Mouse (Mus musculus): ENCODE results near the gene Fuca1. TPM values are rescaled to one million over a fixed set of nuclear protein-coding genes. Genes with fewer than 3 reads are reported as not detected.

The Fuca1 gene
- total and polyA plus RNA-seq, 3 experiments: 32.6 to 77.6 (median 66.5) TPM

- peaks cover 2% of the 10 kb centered on the region for H3K9me3 ChIP-seq (replicated peaks; ENCODE audit: low read length)
- H3K4me2 ChIP-seq (ENCODE audit: insufficient read depth, low read depth, poor library complexity, severe bottlenecking): no peak overlapping the region
- H3K79me2 ChIP-seq (replicated peaks; ENCODE audit: control insufficient read depth, extremely low read depth, insufficient read depth, poor library complexity, severe bottlenecking): no peaks in the 10 kb centered on the region
- H3K9ac ChIP-seq (ENCODE audit: insufficient read depth, low read depth): no peak overlapping the region
- no peak overlapping the region for H3K27ac ChIP-seq (ENCODE audit: insufficient read depth, low read depth)
- no peaks in the 10 kb centered on the region for H3K36me3 ChIP-seq (replicated peaks in 1 of 2; ENCODE audit: control insufficient read depth in 1 of 2, insufficient read depth in 1 of 2, low read length in 1 of 2)
- dilution Hi-C loops (cut with MboI; ENCODE audit: extremely low pct_ligation_motif_present, extremely low pct_unique_long_range_greater_than_20kb, low sequenced_read_pairs): no loop called here
- TF ChIP-seq ZKSCAN1 (IDR thresholded peaks at IDR 0.05; ENCODE audit: borderline replicate concordance, low read depth, low read length): no peak
- no peak for TF ChIP-seq MAFK (IDR thresholded peaks at IDR 0.05; ENCODE audit: insufficient replicate concordance, low read length)
- peaks cover 20 to 40% of the 10 kb centered on the region in 2 experiments for H3K4me1 ChIP-seq (ENCODE audit: control insufficient read depth in 1 of 2, insufficient read depth in 2 of 2)
- no peak overlapping the region for H3K4me3 ChIP-seq (replicated peaks in 1 of 3; ENCODE audit: low read depth in 2 of 3, low read length in 2 of 3, poor library complexity in 1 of 3)
- no peaks in the 10 kb centered on the region for H3K27me3 ChIP-seq (replicated peaks)
- DNase-seq (ENCODE audit: extremely low read depth): no peak
- in situ Hi-C loops (cut with MboI; ENCODE audit: low pct_ligation_motif_present, low pct_unique_long_range_greater_than_20kb, low sequenced_read_pairs): loop anchor here (10.0 kb wide), 1 partner anchor 55 kb away; the partner anchor contains the start of gene Hmgcl
These were observed 31.2 kb upstream of the Fuca1 start for GRCm38 (mm10) chr4:135889146-135889883.

DNA sequence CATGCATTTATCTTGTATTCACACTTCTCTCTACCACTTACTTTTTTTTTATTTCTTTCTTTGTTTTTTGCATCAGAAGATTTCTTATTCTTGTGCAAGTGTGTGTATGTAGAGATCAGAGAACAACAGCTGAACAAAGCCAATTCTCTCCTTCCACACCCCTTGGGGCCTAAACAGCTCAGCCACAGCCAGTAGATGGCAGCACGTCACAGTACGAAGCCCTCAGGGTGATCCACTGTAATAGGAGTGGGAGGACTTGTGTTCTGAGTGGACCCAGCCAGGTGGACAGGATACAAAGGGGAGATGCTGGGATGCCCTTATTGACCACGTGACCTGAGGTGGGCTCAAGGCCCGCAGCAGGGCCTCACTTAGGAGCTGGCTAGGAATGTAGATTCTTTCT lies 30.7 kb upstream of the Fuca1 start:
- no peaks in the 10 kb centered on the region for H3K36me3 ChIP-seq (replicated peaks in 1 of 2; ENCODE audit: control insufficient read depth in 1 of 2, insufficient read depth in 1 of 2, low read length in 1 of 2)
- no peak overlapping the region for H3K27ac ChIP-seq (ENCODE audit: insufficient read depth, low read depth)
- dilution Hi-C loops (cut with MboI; ENCODE audit: extremely low pct_ligation_motif_present, extremely low pct_unique_long_range_greater_than_20kb, low sequenced_read_pairs) (no loop called here), in situ Hi-C loops (cut with MboI; ENCODE audit: low pct_ligation_motif_present, low pct_unique_long_range_greater_than_20kb, low sequenced_read_pairs) (loop anchor here (10.0 kb wide), 1 partner anchor 55 kb away; the partner anchor contains the start of gene Hmgcl)
- TF ChIP-seq SMC3 (IDR thresholded peaks at IDR 0.05; ENCODE audit: low read depth, low read length): peak; percentile 96
- TF ChIP-seq USF1 (IDR thresholded peaks at IDR 0.05; ENCODE audit: low read depth, low read length): peak; percentile 23; the same call in 1 of the 2 replicates
- peak; percentile 55 to 96 for TF ChIP-seq CTCF (conservative IDR thresholded peaks at IDR 0.05 in 1 of 2, IDR thresholded peaks at IDR 0.05 in 1 of 2; ENCODE audit: low read depth in 2 of 2, low read length in 2 of 2)
- no peak for TF ChIP-seq SIN3A (IDR thresholded peaks at IDR 0.05; ENCODE audit: low read length)
- peak; percentile 70 for TF ChIP-seq ZC3H11A (IDR thresholded peaks at IDR 0.05; ENCODE audit: low read depth, low read length)
- no peak for TF ChIP-seq POLR2A (IDR thresholded peaks at IDR 0.05; ENCODE audit: low read depth, low read length)
- TF ChIP-seq RAD21 (IDR thresholded peaks at IDR 0.05; ENCODE audit: low read depth, low read length): peak; percentile 93
- TF ChIP-seq ELF1 (IDR thresholded peaks at IDR 0.05; ENCODE audit: low read depth, low read length): peak; percentile 32; the same call in 1 of the 2 replicates
- no peak overlapping the region for H3K4me3 ChIP-seq (replicated peaks in 1 of 3; ENCODE audit: low read depth in 2 of 3, low read length in 2 of 3, poor library complexity in 1 of 3)
- no peak overlapping the region for H3K9ac ChIP-seq (ENCODE audit: insufficient read depth, low read depth)
- no peak overlapping the region for H3K4me2 ChIP-seq (ENCODE audit: insufficient read depth, low read depth, poor library complexity, severe bottlenecking)
- no peaks in the 10 kb centered on the region for H3K27me3 ChIP-seq (replicated peaks)
- no peaks in the 10 kb centered on the region for H3K79me2 ChIP-seq (replicated peaks; ENCODE audit: control insufficient read depth, extremely low read depth, insufficient read depth, poor library complexity, severe bottlenecking)
- peaks cover 2% of the 10 kb centered on the region for H3K9me3 ChIP-seq (replicated peaks; ENCODE audit: low read length)
- DNase-seq (ENCODE audit: extremely low read depth): peak; percentile 75
- H3K4me1 ChIP-seq (ENCODE audit: control insufficient read depth in 1 of 2, insufficient read depth in 2 of 2): peaks cover 24 to 40% of the 10 kb centered on the region in 2 experiments

- H3K79me2 ChIP-seq (replicated peaks; ENCODE audit: control insufficient read depth, extremely low read depth, insufficient read depth, poor library complexity, severe bottlenecking): no peaks in the 10 kb centered on the region
- in situ Hi-C loops (cut with MboI; ENCODE audit: low pct_ligation_motif_present, low pct_unique_long_range_greater_than_20kb, low sequenced_read_pairs): no loop called here
- peaks cover 12 to 29% of the 10 kb centered on the region in 2 experiments for H3K4me1 ChIP-seq (ENCODE audit: control insufficient read depth in 1 of 2, insufficient read depth in 2 of 2)
- H3K9me3 ChIP-seq (replicated peaks; ENCODE audit: low read length): peaks cover 2% of the 10 kb centered on the region
- no peak overlapping the region for H3K27ac ChIP-seq (ENCODE audit: insufficient read depth, low read depth)
- no peak overlapping the region for H3K9ac ChIP-seq (ENCODE audit: insufficient read depth, low read depth)
- no peak overlapping the region for H3K4me2 ChIP-seq (ENCODE audit: insufficient read depth, low read depth, poor library complexity, severe bottlenecking)
- H3K4me3 ChIP-seq (replicated peaks in 1 of 3; ENCODE audit: low read depth in 2 of 3, low read length in 2 of 3, poor library complexity in 1 of 3): no peak overlapping the region
- DNase-seq (ENCODE audit: extremely low read depth): no peak
- dilution Hi-C loops (cut with MboI; ENCODE audit: extremely low pct_ligation_motif_present, extremely low pct_unique_long_range_greater_than_20kb, low sequenced_read_pairs): no loop called here
- no peaks in the 10 kb centered on the region for H3K36me3 ChIP-seq (replicated peaks in 1 of 2; ENCODE audit: control insufficient read depth in 1 of 2, insufficient read depth in 1 of 2, low read length in 1 of 2)
- H3K27me3 ChIP-seq (replicated peaks): no peaks in the 10 kb centered on the region
- TF ChIP-seq SIN3A (IDR thresholded peaks at IDR 0.05; ENCODE audit: low read length) (no peak), USF2 (conservative IDR thresholded peaks at IDR 0.05; ENCODE audit: low read depth, low read length) (no peak), UBTF (IDR thresholded peaks at IDR 0.05; ENCODE audit: low read depth, low read length) (no peak), ZNF384 (IDR thresholded peaks at IDR 0.05; ENCODE audit: low read depth, low read length) (no peak), ZKSCAN1 (IDR thresholded peaks at IDR 0.05; ENCODE audit: borderline replicate concordance, low read depth, low read length) (no peak), ETS1 (conservative IDR thresholded peaks at IDR 0.05; ENCODE audit: low read depth, low read length) (no peak), RCOR1 (conservative IDR thresholded peaks at IDR 0.05; ENCODE audit: low read depth, low read length) (no peak), CHD1 (IDR thresholded peaks at IDR 0.05; ENCODE audit: low read depth, low read length) (no peak), SMC3 (IDR thresholded peaks at IDR 0.05; ENCODE audit: low read depth, low read length) (no peak), POLR2A (IDR thresholded peaks at IDR 0.05; ENCODE audit: low read depth, low read length) (no peak)
These were observed 29.0 kb upstream of the Fuca1 start for GRCm38 (mm10) chr4:135891539-135891938.

All from CH12.LX (cell line).